Mouse (Mus musculus) small intestine, adult 2 months (tissue): Measurements from ENCODE around the gene Cacna1c. TPM values are rescaled to one million over a fixed set of nuclear protein-coding genes. Genes with fewer than 3 reads are reported as not detected.

ENCODE experiments used
- H3K27ac ChIP-seq: fragments of 200-500 bp; 2 replicates; pipeline ENCODE4 v1.5.1; 2012; ENCODE audit warnings: low read depth, low read length, control low read depth, inconsistent platforms; ENCODE audit not compliant: insufficient read depth
- H3K27me3 ChIP-seq: fragments of 200-500 bp; 2 replicates; pipeline ENCODE4 v1.6.1; 2012; ENCODE audit warnings: mild to moderate bottlenecking, moderate library complexity, low read length, inconsistent platforms; ENCODE audit not compliant: control insufficient read depth, insufficient read depth
- H3K36me3 ChIP-seq: fragments of 200-500 bp; 2 replicates; pipeline ENCODE4 v1.6.1; 2012; ENCODE audit warnings: mild to moderate bottlenecking, low read length, control low read depth, inconsistent platforms; ENCODE audit not compliant: control insufficient read depth, insufficient read depth
- H3K4me1 ChIP-seq: fragments of 200-500 bp; 2 replicates; pipeline ENCODE4 v1.6.1; 2012; ENCODE audit warnings: low read length, inconsistent platforms, mixed read lengths; ENCODE audit not compliant: control insufficient read depth, insufficient read depth, insufficient read length
- H3K4me3 ChIP-seq: fragments of 200-500 bp; 2 replicates; pipeline ENCODE4 v1.5.1; 2012; ENCODE audit warnings: low read depth, mild to moderate bottlenecking, control low read depth, inconsistent platforms, low read length, moderate library complexity
- CTCF ChIP-seq: fragments of 200-500 bp; IDR thresholded peaks from 2 replicates; pipeline ENCODE4 v1.5.1; 2012; ENCODE audit warnings: low read depth, mild to moderate bottlenecking, control low read depth, inconsistent platforms, low read length, moderate library complexity, mixed read lengths; ENCODE audit not compliant: insufficient replicate concordance, insufficient read length; ENCODE audit errors: extremely low read depth
- POLR2A ChIP-seq: fragments of 200-500 bp; IDR thresholded peaks from 2 replicates; pipeline ENCODE4 v1.6.1; 2012; ENCODE audit warnings: low read depth, mild to moderate bottlenecking, control low read depth, inconsistent platforms, low read length, moderate library complexity
- WGBS: fragments of 180-500 bp; shearing (Covaris S2); methylation state at CpG from one replicate; pipeline ENCODE4 v1.1.7; 2018; 5-methylcytosine and 5-hydroxymethylcytosine counted together
- polyA plus RNA-seq: library from polyadenylated mRNA; depleted of rRNA; stranded (reverse); fragments of >200 nt; gene quantifications from 2 replicates; pipeline ENCODE4 v1.2.3, GENCODE M21; 2012

The Cacna1c gene
- polyA plus RNA-seq, 1 experiment, result 2.6 TPM

DNA sequence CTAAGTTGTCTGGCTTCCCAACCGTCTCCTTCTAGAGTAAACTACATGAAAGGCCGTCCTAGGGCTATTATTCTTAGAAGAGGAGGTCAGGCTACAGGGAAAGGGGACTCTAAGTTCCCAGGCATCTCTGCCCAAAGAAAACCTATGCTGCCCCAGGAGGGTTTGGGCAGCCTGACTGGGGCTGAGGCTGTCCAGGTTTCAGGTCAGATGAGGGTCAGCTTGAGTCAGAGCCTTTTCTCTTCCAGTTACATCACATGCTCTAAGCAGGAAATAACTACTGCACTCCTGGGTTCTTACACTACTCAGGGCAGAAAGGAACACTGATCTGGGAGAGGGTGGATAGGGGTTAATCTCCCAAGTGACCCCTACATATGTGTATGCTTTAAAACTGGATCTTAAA lies 556.4 kb downstream of the Cacna1c start:
- 53% methylated on average over 2 of the region's 2 CpGs for WGBS
- Histone ChIP-seq H3K4me1 (no peaks in the 10 kb centered on the region), H3K36me3 (no peaks in the 10 kb centered on the region), H3K4me3 (no peak overlapping the region), H3K27me3 (no peaks in the 10 kb centered on the region), H3K27ac (no peak overlapping the region)
- TF ChIP-seq CTCF (no peak), POLR2A (no peak)

DNA sequence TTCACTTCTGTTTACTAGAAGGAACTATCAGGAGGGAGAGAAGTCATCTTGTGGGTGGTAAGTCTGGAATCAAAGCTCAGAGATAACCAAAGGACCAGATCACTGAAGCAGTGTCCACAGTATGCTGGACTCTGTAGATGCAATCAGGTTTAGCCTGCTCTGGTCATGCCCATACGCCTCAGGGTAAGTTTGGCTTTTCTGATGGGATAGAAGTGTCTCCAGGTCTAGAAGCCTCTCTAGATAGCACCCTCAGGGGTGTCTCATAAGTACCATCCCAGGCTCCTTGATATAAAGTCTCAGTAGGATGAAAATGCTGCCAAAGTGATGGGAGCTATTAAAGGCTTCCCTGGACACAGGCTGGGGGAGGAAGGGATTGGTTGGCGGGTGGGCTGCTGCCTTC lies 557.3 kb downstream of the Cacna1c start:
- Histone ChIP-seq H3K4me3 (no peak overlapping the region), H3K36me3 (no peaks in the 10 kb centered on the region), H3K4me1 (no peaks in the 10 kb centered on the region), H3K27ac (no peak overlapping the region), H3K27me3 (no peaks in the 10 kb centered on the region)
- WGBS, result 84% methylated on average over 2 of the region's 2 CpGs
- TF ChIP-seq CTCF (no peak), POLR2A (no peak)

DNA sequence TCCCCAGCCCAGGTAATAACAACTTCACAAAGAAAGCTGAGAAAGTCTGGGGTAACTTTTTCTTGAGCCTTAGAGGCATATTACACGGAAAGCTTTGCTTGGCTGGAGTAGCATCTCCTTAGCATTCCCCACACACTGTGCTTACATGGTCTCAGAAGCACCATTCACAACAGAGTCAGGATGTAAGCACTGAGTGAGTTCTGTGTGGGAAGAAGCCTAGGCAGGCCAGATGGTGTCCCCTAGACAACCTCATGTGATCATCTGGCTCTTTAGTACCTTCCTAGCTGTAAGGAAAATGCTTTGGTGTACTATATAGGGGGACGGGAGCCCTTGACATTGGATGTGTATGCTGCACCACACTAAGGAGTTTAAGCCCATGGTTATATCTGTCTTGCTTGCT lies 563.7 kb downstream of the Cacna1c start:
- Histone ChIP-seq H3K27me3 (no peaks in the 10 kb centered on the region), H3K4me3 (no peak overlapping the region), H3K27ac (no peak overlapping the region), H3K4me1 (no peaks in the 10 kb centered on the region), H3K36me3 (no peaks in the 10 kb centered on the region)
- WGBS, result 84% methylated on average over 2 of the region's 2 CpGs
- TF ChIP-seq CTCF (no peak), POLR2A (no peak)

DNA sequence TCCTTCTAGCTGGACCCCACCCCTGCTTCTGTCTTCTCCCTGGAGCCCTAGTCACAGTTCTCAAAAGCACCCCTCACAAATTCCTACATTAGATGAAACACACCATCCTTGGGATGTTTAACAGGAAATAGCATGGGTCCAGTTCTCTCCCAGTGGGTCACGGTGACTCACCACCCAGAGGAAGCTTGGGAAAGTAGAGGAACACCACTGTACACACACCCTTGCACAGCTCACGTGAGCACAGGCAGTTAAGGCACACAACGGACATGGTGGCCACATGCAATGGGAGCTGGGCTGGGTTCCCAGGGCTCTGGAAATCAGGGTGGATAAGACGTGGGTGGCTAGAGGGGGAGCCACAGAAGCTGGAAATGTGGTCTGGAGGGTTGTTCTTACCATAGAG lies 566.2 kb downstream of the Cacna1c start:
- TF ChIP-seq CTCF (no peak), POLR2A (no peak)
- no peak overlapping the region for H3K4me3 ChIP-seq
- H3K36me3 ChIP-seq, result no peaks in the 10 kb centered on the region
- no peak overlapping the region for H3K27ac ChIP-seq
- 62% methylated on average over 4 of the region's 4 CpGs for WGBS
- H3K27me3 ChIP-seq, result no peaks in the 10 kb centered on the region
- no peaks in the 10 kb centered on the region for H3K4me1 ChIP-seq

DNA sequence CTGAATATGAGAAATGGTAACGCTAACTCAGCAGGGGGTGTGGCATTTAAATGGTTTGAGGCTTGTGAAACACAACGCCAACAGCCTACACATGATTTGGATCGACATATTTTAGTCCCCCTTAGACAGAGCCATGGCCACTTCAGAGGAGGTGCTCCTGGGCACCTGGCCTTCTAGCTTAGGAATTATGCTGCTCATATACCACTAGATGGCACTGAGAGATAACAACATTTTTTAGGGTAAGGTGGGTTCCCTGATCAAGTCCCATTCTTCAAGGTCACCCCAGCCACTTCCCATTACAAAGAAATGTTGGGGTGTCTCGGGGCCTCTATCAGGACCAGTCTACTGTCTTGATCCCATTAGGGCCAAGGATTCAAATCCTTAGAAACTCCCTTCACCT lies 570.0 kb downstream of the Cacna1c start:
- Histone ChIP-seq H3K27ac (no peak overlapping the region), H3K4me1 (no peaks in the 10 kb centered on the region), H3K4me3 (no peak overlapping the region), H3K27me3 (no peaks in the 10 kb centered on the region), H3K36me3 (no peaks in the 10 kb centered on the region)
- TF ChIP-seq CTCF (no peak), POLR2A (no peak)
- WGBS, result 63% methylated on average over 4 of the region's 4 CpGs

DNA sequence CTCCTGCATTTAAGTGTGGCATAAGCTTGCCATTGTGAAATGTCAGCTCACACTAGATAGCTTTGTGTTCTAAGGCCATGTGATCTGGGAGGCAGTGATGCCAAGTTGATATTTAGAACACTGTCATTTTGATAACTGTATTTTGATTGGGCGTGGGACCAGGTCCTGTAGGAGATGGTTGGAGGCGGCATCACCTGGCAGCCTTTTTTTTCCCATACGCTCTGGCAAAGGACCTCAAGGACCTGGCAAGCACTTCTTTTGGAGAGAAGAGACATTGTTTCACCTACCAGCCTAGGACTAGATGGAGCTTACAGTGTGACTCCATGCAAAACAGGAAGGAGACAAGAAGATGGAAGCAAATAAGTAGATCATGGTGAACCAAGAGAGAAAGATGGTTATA lies 572.6 kb downstream of the Cacna1c start:
- TF ChIP-seq CTCF (no peak), POLR2A (no peak)
- Histone ChIP-seq H3K36me3 (no peaks in the 10 kb centered on the region), H3K4me3 (no peak overlapping the region), H3K27ac (no peak overlapping the region), H3K27me3 (no peaks in the 10 kb centered on the region), H3K4me1 (no peaks in the 10 kb centered on the region)
- 88% methylated on average over 3 of the region's 3 CpGs for WGBS

DNA sequence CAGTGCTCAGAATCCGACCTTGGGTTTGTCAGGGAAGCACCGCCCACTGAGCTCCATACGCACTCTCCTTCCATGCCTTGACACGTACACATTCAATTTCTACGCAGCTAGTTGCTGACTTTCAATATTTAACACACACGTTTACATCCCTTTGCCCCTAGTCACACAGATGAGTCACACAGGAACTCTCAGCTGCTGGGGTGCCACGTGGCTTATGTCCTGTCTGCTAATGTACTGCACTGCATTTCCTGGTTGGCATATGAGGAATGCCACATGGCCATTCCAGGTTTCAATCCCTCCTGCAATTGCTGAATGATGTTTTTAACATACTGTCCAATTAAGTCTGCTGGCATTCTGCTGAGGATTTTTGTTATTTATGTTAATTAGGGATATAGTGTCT lies 574.4 kb downstream of the Cacna1c start:
- Histone ChIP-seq H3K4me1 (no peaks in the 10 kb centered on the region), H3K36me3 (no peaks in the 10 kb centered on the region), H3K27ac (no peak overlapping the region), H3K27me3 (no peaks in the 10 kb centered on the region), H3K4me3 (no peak overlapping the region)
- no peak for TF ChIP-seq POLR2A
- no peak for TF ChIP-seq CTCF
- WGBS, result 22% methylated on average over 7 of the region's 7 CpGs

DNA sequence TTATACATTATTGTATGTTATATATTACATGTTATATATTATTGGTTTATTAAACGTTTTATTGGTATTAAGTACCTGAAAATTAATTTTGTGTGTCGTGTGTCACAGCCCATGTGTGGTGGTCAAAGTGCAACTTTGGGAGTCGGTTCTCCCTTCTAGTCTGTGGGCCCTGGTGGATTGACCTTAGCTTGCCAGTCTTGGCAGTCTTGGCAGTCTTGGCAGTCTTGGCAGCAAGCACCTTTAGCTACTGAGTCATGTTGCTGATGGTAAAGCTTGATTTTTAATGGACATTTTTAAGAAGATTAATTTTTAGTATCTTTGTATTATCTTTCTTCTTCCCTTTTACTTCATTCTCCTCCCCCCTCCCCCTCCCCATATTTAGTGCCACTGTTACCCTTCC lies 574.8 kb downstream of the Cacna1c start:
- Histone ChIP-seq H3K36me3 (no peaks in the 10 kb centered on the region), H3K27me3 (no peaks in the 10 kb centered on the region), H3K4me3 (no peak overlapping the region), H3K27ac (no peak overlapping the region), H3K4me1 (no peaks in the 10 kb centered on the region)
- WGBS, result 49% methylated on average over 3 of the region's 3 CpGs
- TF ChIP-seq CTCF (no peak), POLR2A (no peak)
